Mouse (Mus musculus): ENCODE data around the gene Pycr1. TPM values are rescaled to one million over a fixed set of nuclear protein-coding genes. Genes with fewer than 3 reads are reported as not detected.
"Not testable (repeated sequence)": the region's sequence is repeated elsewhere in the genome, so short reads cannot be mapped to it uniquely, and the experiment has no call there.

The Pycr1 gene
- 23.2 and 25.0 TPM in 2 replicates for polyA plus RNA-seq (2015; fragmentation: Nextera tagmentation; extraction: Ambion mirVana)

DNA sequence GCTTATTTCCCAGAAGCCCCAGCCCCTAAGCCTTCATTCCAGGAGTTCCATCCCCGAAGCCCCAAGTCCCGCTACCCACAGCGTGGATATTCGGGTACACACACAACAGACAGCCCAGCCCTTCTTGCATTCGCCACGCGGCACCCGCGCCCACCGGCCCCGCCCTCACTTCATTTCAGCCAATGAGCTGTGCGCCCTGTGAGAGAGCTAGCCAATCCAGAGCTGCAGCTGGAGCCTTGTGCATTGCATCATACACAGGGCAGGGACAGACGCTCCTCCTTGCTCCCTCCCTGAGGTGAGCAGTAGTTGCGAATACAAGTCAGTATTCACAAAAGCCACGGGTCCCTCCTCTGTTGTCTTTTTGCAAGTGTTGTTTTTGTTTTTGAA is at the start of gene Pycr1:
Gene Pycr1, minus strand, starts transcription at position 169 of the 387 bp plus-strand sequence.
- H3K4me2 ChIP-seq (replicated peaks) = peak within 1 kb of the TSS; percentile 89
- H3K9ac ChIP-seq (replicated peaks) = peak within 1 kb of the TSS; percentile 77
- peaks cover 22% of the 10 kb centered on the region; the same call in 1 of the 2 replicates for H3K27me3 ChIP-seq
- H3K36me3 ChIP-seq = no peaks in the 10 kb centered on the region
- H3K4me1 ChIP-seq (replicated peaks) = peaks cover 25% of the 10 kb centered on the region
- peak within 1 kb of the TSS; percentile 51 for H3K4me3 ChIP-seq (replicated peaks)
- H3K27ac ChIP-seq = no peak within 1 kb of the TSS
- under 1% methylated on average over 15 of the region's 15 CpGs for WGBS
- no peaks in the 10 kb centered on the region for H3K9me3 ChIP-seq
- ATAC-seq = peak; percentile 99

DNA sequence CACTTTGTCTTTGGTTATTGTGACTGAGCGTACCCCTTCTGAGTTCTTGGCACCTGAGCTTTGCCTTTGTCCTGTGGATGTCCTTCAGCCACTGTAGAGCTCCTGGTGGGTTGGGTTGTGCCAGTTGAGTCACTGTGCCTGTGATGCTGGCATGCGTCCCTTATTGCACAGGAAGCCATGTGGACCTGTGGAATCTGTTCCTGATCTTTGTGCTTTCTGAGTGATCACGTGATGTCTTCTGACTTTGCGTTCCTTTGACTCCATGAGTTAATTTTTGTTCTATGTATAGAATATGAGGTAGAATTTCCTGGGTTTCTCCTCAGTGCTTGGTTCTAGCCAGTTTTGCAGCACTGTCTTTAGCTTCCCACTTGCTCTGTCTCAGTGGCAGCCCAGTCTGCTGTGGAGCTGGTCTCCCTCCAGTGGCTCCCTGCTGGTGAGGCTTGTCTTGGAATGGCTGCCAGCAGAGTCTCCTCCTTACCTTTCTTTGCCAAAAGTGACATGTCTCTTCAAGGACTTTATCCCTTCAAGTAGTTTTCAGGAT is 49.0 kb upstream of the Pycr1 start:
- Histone ChIP-seq H3K9me3 (no peaks in the 10 kb centered on the region), H3K9ac (replicated peaks) (no peak overlapping the region), H3K4me3 (replicated peaks) (no peak overlapping the region), H3K27ac (no peak overlapping the region), H3K36me3 (peaks cover 75% of the 10 kb centered on the region), H3K4me2 (replicated peaks) (no peak overlapping the region), H3K4me1 (replicated peaks) (peaks cover 20% of the 10 kb centered on the region), H3K27me3 (no peaks in the 10 kb centered on the region)
- ATAC-seq = no peak
- 95% methylated on average over 4 of the region's 4 CpGs for WGBS

DNA sequence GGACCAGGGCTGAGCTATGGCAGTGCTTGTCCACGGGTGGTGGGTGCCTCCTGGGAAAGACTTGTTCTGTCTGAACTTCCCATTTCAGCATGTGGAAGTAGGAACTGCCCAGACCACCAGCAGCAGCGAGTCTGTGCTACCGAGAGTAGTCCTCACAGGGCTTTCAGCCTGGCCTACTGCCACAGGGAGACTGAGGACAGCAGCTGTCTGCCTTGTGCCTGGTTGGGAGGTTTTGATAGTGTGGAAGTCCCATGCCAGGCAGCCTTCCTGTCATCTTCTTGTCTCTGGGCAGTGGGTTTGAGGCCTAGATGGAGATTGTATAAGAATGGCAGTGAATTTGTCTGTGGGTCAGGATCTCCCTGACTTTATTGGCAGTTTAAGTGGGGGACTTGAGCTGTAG is 45.8 kb upstream of the Pycr1 start:
- no peaks in the 10 kb centered on the region for H3K27me3 ChIP-seq
- no peak for ATAC-seq
- H3K4me1 ChIP-seq (replicated peaks) = peaks cover 2% of the 10 kb centered on the region
- H3K36me3 ChIP-seq = peaks cover 79% of the 10 kb centered on the region
- H3K4me2 ChIP-seq (replicated peaks) = no peak overlapping the region
- no peaks in the 10 kb centered on the region for H3K9me3 ChIP-seq
- H3K9ac ChIP-seq (replicated peaks) = no peak overlapping the region
- no peak overlapping the region for H3K27ac ChIP-seq
- WGBS = 83% methylated on average over 3 of the region's 3 CpGs
- H3K4me3 ChIP-seq (replicated peaks) = no peak overlapping the region

- Histone ChIP-seq H3K27ac (no peak overlapping the region), H3K4me1 (replicated peaks) (no peaks in the 10 kb centered on the region), H3K9ac (replicated peaks) (no peak overlapping the region; the same call in 1 of the 2 replicates), H3K4me2 (replicated peaks) (no peak overlapping the region), H3K9me3 (no peaks in the 10 kb centered on the region), H3K36me3 (peaks cover 68% of the 10 kb centered on the region), H3K4me3 (replicated peaks) (no peak overlapping the region), H3K27me3 (no peaks in the 10 kb centered on the region)
- ATAC-seq = no peak
- 84% methylated on average over 20 of the region's 20 CpGs for WGBS
Measured at GRCm38 (mm10) chr11:120686650-120687272, 43.2 kb upstream of the Pycr1 start.

DNA sequence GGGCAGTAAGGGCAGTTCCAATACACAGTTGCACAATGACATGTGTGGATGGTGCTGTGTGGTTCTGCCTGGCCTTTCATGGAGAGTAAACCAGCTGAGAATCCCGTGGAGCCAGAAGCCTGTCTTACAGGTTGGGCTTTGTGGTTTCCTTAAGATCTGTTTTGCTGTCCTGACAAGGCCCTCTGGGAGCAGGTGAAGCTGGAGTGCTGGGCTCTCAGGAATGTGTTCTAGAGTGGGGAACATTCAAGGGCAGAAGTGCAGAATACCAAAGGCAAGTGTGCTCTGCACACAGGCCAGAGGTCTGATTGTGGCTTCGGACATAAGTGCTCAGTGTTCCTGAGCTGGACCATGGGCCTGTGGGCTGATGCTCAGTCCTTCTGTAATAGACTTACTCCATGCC is 41.1 kb upstream of the Pycr1 start:
- whole genome bisulfite sequencing = 93% methylated on average over 2 of the region's 2 CpGs
- Histone ChIP-seq H3K9ac (replicated peaks) (no peak overlapping the region), H3K4me1 (replicated peaks) (no peaks in the 10 kb centered on the region), H3K27ac (no peak overlapping the region), H3K27me3 (no peaks in the 10 kb centered on the region), H3K36me3 (peaks cover 74% of the 10 kb centered on the region), H3K9me3 (no peaks in the 10 kb centered on the region), H3K4me2 (replicated peaks) (no peak overlapping the region), H3K4me3 (replicated peaks) (no peak overlapping the region)
- ATAC-seq = no peak

DNA sequence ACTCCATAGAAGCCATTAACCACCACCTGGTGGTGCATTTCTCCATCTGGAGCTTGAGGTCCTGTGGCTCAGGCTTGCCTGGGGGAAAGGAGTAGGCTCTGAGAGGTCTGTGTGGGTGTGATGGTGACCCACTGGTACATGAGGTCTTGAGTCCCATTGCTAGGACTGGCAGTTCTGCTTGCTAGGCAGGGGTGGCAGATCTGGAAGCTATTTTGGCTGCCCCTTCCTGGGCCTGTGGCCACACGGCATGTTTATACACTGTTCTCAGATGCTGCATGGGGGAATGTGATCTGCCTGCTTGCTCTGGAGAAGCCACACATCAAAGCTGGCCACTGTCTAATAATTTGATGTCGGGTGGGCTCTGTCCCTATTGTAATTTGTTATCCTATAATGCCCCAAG is 40.5 kb upstream of the Pycr1 start:
- no peak overlapping the region for H3K9ac ChIP-seq (replicated peaks)
- WGBS = 87% methylated on average over 2 of the region's 2 CpGs
- no peak for ATAC-seq
- H3K4me2 ChIP-seq (replicated peaks) = no peak overlapping the region
- H3K4me3 ChIP-seq (replicated peaks) = no peak overlapping the region
- H3K36me3 ChIP-seq = peaks cover 74% of the 10 kb centered on the region
- H3K27ac ChIP-seq = no peak overlapping the region
- no peaks in the 10 kb centered on the region for H3K27me3 ChIP-seq
- H3K4me1 ChIP-seq (replicated peaks) = no peaks in the 10 kb centered on the region
- no peaks in the 10 kb centered on the region for H3K9me3 ChIP-seq

GRCm38 (mm10) chr11:120683536-120683935 is 40.0 kb upstream of the Pycr1 start:
- 93% methylated on average over 3 of the region's 3 CpGs for WGBS
- ATAC-seq = no peak
- H3K4me3 ChIP-seq (replicated peaks) = no peak overlapping the region
- H3K27ac ChIP-seq = no peak overlapping the region
- peaks cover 74% of the 10 kb centered on the region for H3K36me3 ChIP-seq
- H3K4me1 ChIP-seq (replicated peaks) = no peaks in the 10 kb centered on the region
- H3K9ac ChIP-seq (replicated peaks) = no peak overlapping the region
- no peaks in the 10 kb centered on the region for H3K27me3 ChIP-seq
- no peaks in the 10 kb centered on the region for H3K9me3 ChIP-seq
- H3K4me2 ChIP-seq (replicated peaks) = no peak overlapping the region

DNA sequence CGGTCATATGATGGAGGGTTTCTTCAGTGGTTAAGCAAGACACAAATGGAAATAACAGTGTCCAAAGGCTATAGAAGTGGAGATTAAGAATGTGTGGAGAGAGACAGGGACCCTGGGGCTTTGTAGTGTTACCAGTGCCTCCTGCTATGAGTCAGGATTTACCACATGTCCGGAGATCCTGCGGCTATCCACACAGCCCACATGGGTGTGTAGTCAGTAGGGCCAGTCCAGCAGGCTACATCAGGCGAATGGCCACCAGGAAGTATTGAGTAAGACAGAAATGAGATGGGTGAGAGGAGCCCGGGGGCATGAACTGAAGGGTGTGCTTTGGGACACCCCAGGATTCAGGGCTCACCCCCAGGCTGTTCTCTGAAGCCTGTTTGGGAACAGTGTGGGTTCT is 39.1 kb upstream of the Pycr1 start:
- H3K27ac ChIP-seq = no peak overlapping the region
- peaks cover 73% of the 10 kb centered on the region for H3K36me3 ChIP-seq
- H3K9me3 ChIP-seq = no peaks in the 10 kb centered on the region
- H3K4me2 ChIP-seq (replicated peaks) = no peak overlapping the region
- no peaks in the 10 kb centered on the region for H3K4me1 ChIP-seq (replicated peaks)
- ATAC-seq = no peak
- H3K9ac ChIP-seq (replicated peaks) = no peak overlapping the region
- 96% methylated on average over 5 of the region's 5 CpGs for WGBS
- H3K27me3 ChIP-seq = no peaks in the 10 kb centered on the region
- no peak overlapping the region for H3K4me3 ChIP-seq (replicated peaks)

GRCm38 (mm10) chr11:120679909-120680308 is 36.3 kb upstream of the Pycr1 start:
- no peaks in the 10 kb centered on the region for H3K9me3 ChIP-seq
- no peaks in the 10 kb centered on the region for H3K27me3 ChIP-seq
- no peak overlapping the region for H3K4me3 ChIP-seq (replicated peaks)
- H3K4me2 ChIP-seq (replicated peaks) = no peak overlapping the region
- peaks cover 64% of the 10 kb centered on the region for H3K36me3 ChIP-seq
- H3K4me1 ChIP-seq (replicated peaks) = peaks cover 5% of the 10 kb centered on the region; the same call in 1 of the 2 replicates
- no peak overlapping the region for H3K27ac ChIP-seq
- 88% methylated on average over 3 of the region's 3 CpGs for WGBS
- no peak overlapping the region for H3K9ac ChIP-seq (replicated peaks)
- no peak for ATAC-seq

- H3K36me3 ChIP-seq = peaks cover 53% of the 10 kb centered on the region
- 96% methylated on average over 4 of the region's 4 CpGs for WGBS
Measured at GRCm38 (mm10) chr11:120676951-120677350, 33.4 kb upstream of the Pycr1 start.

DNA sequence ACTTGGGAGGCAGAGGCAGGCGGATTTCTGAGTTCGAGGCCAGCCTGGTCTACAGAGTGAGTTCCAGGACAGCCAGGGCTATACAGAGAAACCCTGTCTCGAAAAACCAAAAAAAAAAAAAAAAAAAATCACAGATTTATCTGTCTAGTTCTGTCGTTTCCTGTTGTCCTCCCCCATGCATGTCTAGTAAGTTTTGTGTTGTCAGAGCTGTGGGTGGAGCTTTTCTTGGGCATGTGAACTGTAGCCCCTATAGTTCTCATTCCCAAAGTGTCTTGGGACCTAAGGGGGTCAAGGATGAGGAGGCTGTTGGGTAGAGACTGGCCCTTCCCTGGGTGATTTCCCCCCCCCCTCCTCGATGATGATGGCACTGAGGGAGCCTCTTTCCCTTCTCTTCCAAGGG is 32.3 kb upstream of the Pycr1 start:
- not testable (repeated sequence) for H3K9ac ChIP-seq (replicated peaks); H3K4me3 ChIP-seq (replicated peaks); ATAC-seq; H3K9me3 ChIP-seq; H3K27me3 ChIP-seq; H3K27ac ChIP-seq; H3K4me2 ChIP-seq (replicated peaks)
- 100% methylated on average over 4 of the region's 5 CpGs for WGBS
- H3K4me1 ChIP-seq (replicated peaks) = peaks cover 25% of the 10 kb centered on the region
- H3K36me3 ChIP-seq = peaks cover 46% of the 10 kb centered on the region

More at GRCm38 (mm10) chr11:120676951-120677350, 33.4 kb upstream of the Pycr1 start:
- H3K4me3 ChIP-seq (replicated peaks) = no peak overlapping the region
- H3K27me3 ChIP-seq = no peaks in the 10 kb centered on the region
- ATAC-seq = no peak
- no peak overlapping the region for H3K27ac ChIP-seq
- H3K9me3 ChIP-seq = no peaks in the 10 kb centered on the region
- peaks cover 25% of the 10 kb centered on the region for H3K4me1 ChIP-seq (replicated peaks)
- no peak overlapping the region for H3K9ac ChIP-seq (replicated peaks)
- H3K4me2 ChIP-seq (replicated peaks) = no peak overlapping the region

GRCm38 (mm10) chr11:120673594-120674122 is 30.1 kb upstream of the Pycr1 start:
- Histone ChIP-seq H3K4me1 (replicated peaks) (peaks cover 25% of the 10 kb centered on the region), H3K36me3 (peaks cover 24% of the 10 kb centered on the region), H3K9me3 (no peaks in the 10 kb centered on the region), H3K27ac (peak overlapping the region; percentile 92), H3K4me2 (replicated peaks) (peak overlapping the region; percentile 91), H3K4me3 (replicated peaks) (peak overlapping the region; percentile 74), H3K27me3 (no peaks in the 10 kb centered on the region), H3K9ac (replicated peaks) (peak overlapping the region; percentile 80)
- WGBS = 37% methylated on average over 12 of the region's 12 CpGs
- ATAC-seq = peak; percentile 54
